Mouse (Mus musculus): Measurements from ENCODE around the gene Rap1a. TPM values are rescaled to one million over a fixed set of nuclear protein-coding genes. Genes with fewer than 3 reads are reported as not detected.
A peak's percentile ranks its signal among the peaks of the same experiment; 100 is the strongest.

The Rap1a gene
- polyA plus RNA-seq, 1 experiment from 2014 or later: 79.2 TPM

- no peak overlapping the region for H3K27ac ChIP-seq
- H3K9me3 ChIP-seq (replicated peaks): no peaks in the 10 kb centered on the region
- H3K4me3 ChIP-seq: no peak overlapping the region
- no peak overlapping the region for H3K4me2 ChIP-seq (replicated peaks)
- no peaks in the 10 kb centered on the region for H3K27me3 ChIP-seq
- 88% methylated on average over 3 of the region's 3 CpGs for WGBS
- no peak for ATAC-seq (ENCODE audit: low FRiP score)
- H3K4me1 ChIP-seq: no peaks in the 10 kb centered on the region
- H3K36me3 ChIP-seq: no peaks in the 10 kb centered on the region
- H3K9ac ChIP-seq: no peak overlapping the region
Measured at GRCm38 (mm10) chr3:105820272-105820671, 19.1 kb upstream of the Rap1a start.

- Histone ChIP-seq H3K4me1 (no peaks in the 10 kb centered on the region), H3K4me3 (no peak overlapping the region), H3K9me3 (replicated peaks) (no peaks in the 10 kb centered on the region), H3K36me3 (no peaks in the 10 kb centered on the region), H3K27ac (no peak overlapping the region), H3K27me3 (no peaks in the 10 kb centered on the region), H3K4me2 (replicated peaks) (no peak overlapping the region), H3K9ac (no peak overlapping the region)
- ATAC-seq (ENCODE audit: low FRiP score): no peak
- WGBS: 68% methylated on average over 6 of the region's 6 CpGs
Measured at GRCm38 (mm10) chr3:105818130-105819004, 17.2 kb upstream of the Rap1a start.

- Histone ChIP-seq H3K4me1 (peaks cover 4% of the 10 kb centered on the region; the same call in 1 of the 2 replicates), H3K9ac (no peak overlapping the region), H3K4me3 (no peak overlapping the region), H3K4me2 (replicated peaks) (no peak overlapping the region), H3K9me3 (replicated peaks) (no peaks in the 10 kb centered on the region), H3K36me3 (no peaks in the 10 kb centered on the region), H3K27me3 (no peaks in the 10 kb centered on the region), H3K27ac (no peak overlapping the region)
- 80% methylated on average over 8 of the region's 8 CpGs for WGBS
- no peak for ATAC-seq (ENCODE audit: low FRiP score)
Measured at GRCm38 (mm10) chr3:105816089-105816488, 15.0 kb upstream of the Rap1a start.

GRCm38 (mm10) chr3:105815236-105815904 is 14.2 kb upstream of the Rap1a start:
- no peak overlapping the region for H3K4me3 ChIP-seq
- no peak overlapping the region for H3K9ac ChIP-seq
- H3K36me3 ChIP-seq: no peaks in the 10 kb centered on the region
- no peaks in the 10 kb centered on the region for H3K27me3 ChIP-seq
- H3K9me3 ChIP-seq (replicated peaks): no peaks in the 10 kb centered on the region
- no peak overlapping the region for H3K27ac ChIP-seq
- WGBS: 83% methylated on average over 10 of the region's 10 CpGs
- ATAC-seq (ENCODE audit: low FRiP score): no peak
- H3K4me1 ChIP-seq: peaks cover 4% of the 10 kb centered on the region; the same call in 1 of the 2 replicates
- no peak overlapping the region for H3K4me2 ChIP-seq (replicated peaks)

GRCm38 (mm10) chr3:105811146-105811545 is 10.0 kb upstream of the Rap1a start:
- no peak overlapping the region for H3K9ac ChIP-seq
- WGBS: 92% methylated on average over 2 of the region's 2 CpGs
- no peak overlapping the region for H3K27ac ChIP-seq
- H3K4me2 ChIP-seq (replicated peaks): no peak overlapping the region
- H3K36me3 ChIP-seq: no peaks in the 10 kb centered on the region
- H3K4me1 ChIP-seq: peaks cover 4% of the 10 kb centered on the region; the same call in 1 of the 2 replicates
- H3K27me3 ChIP-seq: no peaks in the 10 kb centered on the region
- H3K9me3 ChIP-seq (replicated peaks): no peaks in the 10 kb centered on the region
- H3K4me3 ChIP-seq: no peak overlapping the region
- ATAC-seq (ENCODE audit: low FRiP score): no peak

- Histone ChIP-seq H3K9me3 (replicated peaks) (no peaks in the 10 kb centered on the region), H3K27ac (no peak overlapping the region), H3K36me3 (no peaks in the 10 kb centered on the region), H3K27me3 (no peaks in the 10 kb centered on the region), H3K4me2 (replicated peaks) (no peak overlapping the region), H3K9ac (no peak overlapping the region), H3K4me3 (no peak overlapping the region), H3K4me1 (peaks cover 4% of the 10 kb centered on the region; the same call in 1 of the 2 replicates)
- WGBS: 75% methylated on average over 14 of the region's 14 CpGs
- no peak for ATAC-seq (ENCODE audit: low FRiP score)
Measured at GRCm38 (mm10) chr3:105808179-105809037, 7.3 kb upstream of the Rap1a start.

GRCm38 (mm10) chr3:105807672-105808071 is 6.5 kb upstream of the Rap1a start:
- no peak overlapping the region for H3K4me2 ChIP-seq (replicated peaks)
- H3K4me3 ChIP-seq: no peak overlapping the region
- peaks cover 2% of the 10 kb centered on the region; the same call in 1 of the 2 replicates for H3K4me1 ChIP-seq
- no peak overlapping the region for H3K9ac ChIP-seq
- WGBS: 88% methylated on average over 1 of the region's 1 CpGs
- no peak overlapping the region for H3K27ac ChIP-seq
- ATAC-seq (ENCODE audit: low FRiP score): no peak
- no peaks in the 10 kb centered on the region for H3K36me3 ChIP-seq
- no peaks in the 10 kb centered on the region for H3K9me3 ChIP-seq (replicated peaks)
- no peaks in the 10 kb centered on the region for H3K27me3 ChIP-seq

GRCm38 (mm10) chr3:105806519-105807249 is 5.5 kb upstream of the Rap1a start:
- Histone ChIP-seq H3K36me3 (no peaks in the 10 kb centered on the region), H3K9ac (no peak overlapping the region), H3K9me3 (replicated peaks) (no peaks in the 10 kb centered on the region), H3K4me2 (replicated peaks) (no peak overlapping the region), H3K4me3 (no peak overlapping the region), H3K27me3 (no peaks in the 10 kb centered on the region), H3K27ac (no peak overlapping the region), H3K4me1 (no peaks in the 10 kb centered on the region)
- ATAC-seq (ENCODE audit: low FRiP score): no peak
- WGBS: 73% methylated on average over 11 of the region's 11 CpGs

- H3K9me3 ChIP-seq (replicated peaks): no peaks in the 10 kb centered on the region
- no peak overlapping the region for H3K27ac ChIP-seq
- no peak overlapping the region for H3K9ac ChIP-seq
- peaks cover 16% of the 10 kb centered on the region for H3K4me1 ChIP-seq
- no peak overlapping the region for H3K4me3 ChIP-seq
- 84% methylated on average over 11 of the region's 11 CpGs for WGBS
- no peak overlapping the region for H3K4me2 ChIP-seq (replicated peaks)
- no peak for ATAC-seq (ENCODE audit: low FRiP score)
- no peaks in the 10 kb centered on the region for H3K36me3 ChIP-seq
- H3K27me3 ChIP-seq: no peaks in the 10 kb centered on the region
Measured at GRCm38 (mm10) chr3:105803600-105803999, 2.5 kb upstream of the Rap1a start.

GRCm38 (mm10) chr3:105800675-105801190 is 403 bp downstream of the Rap1a start:
- Histone ChIP-seq H3K4me1 (peaks cover 18% of the 10 kb centered on the region), H3K4me2 (replicated peaks) (peak overlapping the region; percentile 64), H3K9me3 (replicated peaks) (no peaks in the 10 kb centered on the region), H3K9ac (peak overlapping the region; percentile 88), H3K4me3 (peak overlapping the region; percentile 88), H3K27me3 (no peaks in the 10 kb centered on the region), H3K27ac (peak overlapping the region; percentile 87), H3K36me3 (no peaks in the 10 kb centered on the region)
- under 1% methylated on average over 32 of the region's 59 CpGs for WGBS
- peak; percentile 83 for ATAC-seq (ENCODE audit: low FRiP score)

GRCm38 (mm10) chr3:105800156-105800674 is 921 bp downstream of the Rap1a start:
- H3K4me1 ChIP-seq: peaks cover 18% of the 10 kb centered on the region
- WGBS: 2% methylated on average over 12 of the region's 12 CpGs
- peak overlapping the region; percentile 88 for H3K9ac ChIP-seq
- H3K4me3 ChIP-seq: peak overlapping the region; percentile 88
- peak overlapping the region; percentile 87 for H3K27ac ChIP-seq
- no peak for ATAC-seq (ENCODE audit: low FRiP score)
- H3K4me2 ChIP-seq (replicated peaks): peak overlapping the region; percentile 64
- H3K27me3 ChIP-seq: no peaks in the 10 kb centered on the region
- no peaks in the 10 kb centered on the region for H3K36me3 ChIP-seq
- H3K9me3 ChIP-seq (replicated peaks): no peaks in the 10 kb centered on the region

Data from hindbrain, embryonic 12.5 days (tissue).